Mouse (Mus musculus): ENCODE results near the gene Rfx3. TPM values are rescaled to one million over a fixed set of nuclear protein-coding genes. Genes with fewer than 3 reads are reported as not detected.

Rfx3 gene
- total RNA-seq, 1 experiment = 3.2 TPM

DNA sequence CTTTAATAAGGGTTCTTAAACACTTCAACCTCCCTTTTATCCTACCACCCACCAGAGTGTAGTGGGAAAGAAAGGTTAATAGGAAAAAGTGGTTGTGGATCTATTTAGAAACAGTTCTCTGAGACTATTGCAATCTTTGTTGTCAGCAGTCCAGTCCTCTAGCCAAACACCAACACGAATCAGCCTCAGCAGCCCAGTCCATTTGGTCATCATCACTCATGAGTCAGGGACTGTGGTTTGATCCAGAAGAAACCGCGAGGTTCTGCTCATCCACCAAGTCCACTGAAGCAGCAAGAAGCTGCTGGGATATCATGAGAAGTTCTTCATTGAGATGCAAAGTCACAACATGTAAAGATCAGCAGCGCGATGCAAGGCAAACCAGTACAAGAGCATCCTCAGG is 35.8 kb upstream of the Rfx3 start:
- H3K27ac ChIP-seq (ENCODE audit: insufficient read depth, low read depth, low read length, poor library complexity, severe bottlenecking) = no peak overlapping the region
- no peak overlapping the region for H3K4me3 ChIP-seq (ENCODE audit: insufficient read depth in 1 of 2, low read depth in 1 of 2, low read length in 2 of 2, poor library complexity in 1 of 2, severe bottlenecking in 1 of 2)
- H3K9ac ChIP-seq (ENCODE audit: insufficient read depth, low read depth, low read length, poor library complexity, severe bottlenecking) = no peak overlapping the region
- H3K9me3 ChIP-seq (ENCODE audit: control insufficient read depth, insufficient read depth, low read depth, low read length) = no peaks in the 10 kb centered on the region
- TF ChIP-seq MAFK (IDR thresholded peaks at IDR 0.05; ENCODE audit: insufficient read depth, low read depth, low read length) (no peak), HCFC1 (IDR thresholded peaks at IDR 0.05; ENCODE audit: borderline replicate concordance, insufficient read depth, low read length) (no peak), ZNF384 (IDR thresholded peaks at IDR 0.05; ENCODE audit: low read depth, low read length) (no peak), CHD2 (IDR thresholded peaks at IDR 0.05; ENCODE audit: low read depth, low read length) (no peak), ZC3H11A (IDR thresholded peaks at IDR 0.05; ENCODE audit: borderline replicate concordance, low read depth, low read length) (no peak)
- DNase-seq (ENCODE audit: low read depth, low spot score) = no peak
- in situ Hi-C loops (cut with MboI; ENCODE audit: low sequenced_read_pairs in 2 of 2, unreplicated experiment in 2 of 2) = no loop called here
- H3K4me1 ChIP-seq (ENCODE audit: control insufficient read depth in 2 of 2, insufficient read depth in 2 of 2, low read length in 2 of 2, poor library complexity in 1 of 2) = no peaks in the 10 kb centered on the region
- no peaks in the 10 kb centered on the region for H3K36me3 ChIP-seq (ENCODE audit: control insufficient read depth, insufficient read depth, low read length, poor library complexity, severe bottlenecking)

DNA sequence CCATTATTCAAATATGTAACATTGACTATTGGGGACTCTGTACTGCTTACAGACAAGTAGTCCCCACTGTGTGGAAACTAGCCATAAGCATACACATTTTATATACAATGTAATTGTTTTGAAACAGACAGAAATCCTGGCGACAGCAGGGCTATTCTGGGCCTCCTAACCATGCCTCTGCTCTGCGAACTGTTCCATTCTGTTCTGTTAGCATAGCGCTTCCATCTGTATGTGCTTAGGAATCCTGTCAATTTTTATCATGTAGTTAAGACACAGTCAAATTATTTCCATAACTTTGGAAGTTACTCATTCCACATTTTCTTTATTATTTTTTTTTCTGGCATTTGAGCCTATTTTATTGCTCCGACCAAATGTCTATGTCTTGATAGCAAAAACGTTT is 34.0 kb upstream of the Rfx3 start:
- H3K4me1 ChIP-seq (ENCODE audit: control insufficient read depth in 2 of 2, insufficient read depth in 2 of 2, low read length in 2 of 2, poor library complexity in 1 of 2) = no peaks in the 10 kb centered on the region
- no peak for DNase-seq (ENCODE audit: low read depth, low spot score)
- H3K27ac ChIP-seq (ENCODE audit: insufficient read depth, low read depth, low read length, poor library complexity, severe bottlenecking) = no peak overlapping the region
- H3K9me3 ChIP-seq (ENCODE audit: control insufficient read depth, insufficient read depth, low read depth, low read length) = no peaks in the 10 kb centered on the region
- no peak overlapping the region for H3K9ac ChIP-seq (ENCODE audit: insufficient read depth, low read depth, low read length, poor library complexity, severe bottlenecking)
- no peak for TF ChIP-seq ZNF384 (IDR thresholded peaks at IDR 0.05; ENCODE audit: low read depth, low read length)
- TF ChIP-seq MAFK (IDR thresholded peaks at IDR 0.05; ENCODE audit: insufficient read depth, low read depth, low read length) = no peak
- no peak for TF ChIP-seq HCFC1 (IDR thresholded peaks at IDR 0.05; ENCODE audit: borderline replicate concordance, insufficient read depth, low read length)
- TF ChIP-seq CHD2 (IDR thresholded peaks at IDR 0.05; ENCODE audit: low read depth, low read length) = no peak
- no peak for TF ChIP-seq ZC3H11A (IDR thresholded peaks at IDR 0.05; ENCODE audit: borderline replicate concordance, low read depth, low read length)
- H3K36me3 ChIP-seq (ENCODE audit: control insufficient read depth, insufficient read depth, low read length, poor library complexity, severe bottlenecking) = no peaks in the 10 kb centered on the region
- H3K4me3 ChIP-seq (ENCODE audit: insufficient read depth in 1 of 2, low read depth in 1 of 2, low read length in 2 of 2, poor library complexity in 1 of 2, severe bottlenecking in 1 of 2) = no peak overlapping the region
- in situ Hi-C loops (cut with MboI; ENCODE audit: low sequenced_read_pairs in 2 of 2, unreplicated experiment in 2 of 2) = no loop called here

DNA sequence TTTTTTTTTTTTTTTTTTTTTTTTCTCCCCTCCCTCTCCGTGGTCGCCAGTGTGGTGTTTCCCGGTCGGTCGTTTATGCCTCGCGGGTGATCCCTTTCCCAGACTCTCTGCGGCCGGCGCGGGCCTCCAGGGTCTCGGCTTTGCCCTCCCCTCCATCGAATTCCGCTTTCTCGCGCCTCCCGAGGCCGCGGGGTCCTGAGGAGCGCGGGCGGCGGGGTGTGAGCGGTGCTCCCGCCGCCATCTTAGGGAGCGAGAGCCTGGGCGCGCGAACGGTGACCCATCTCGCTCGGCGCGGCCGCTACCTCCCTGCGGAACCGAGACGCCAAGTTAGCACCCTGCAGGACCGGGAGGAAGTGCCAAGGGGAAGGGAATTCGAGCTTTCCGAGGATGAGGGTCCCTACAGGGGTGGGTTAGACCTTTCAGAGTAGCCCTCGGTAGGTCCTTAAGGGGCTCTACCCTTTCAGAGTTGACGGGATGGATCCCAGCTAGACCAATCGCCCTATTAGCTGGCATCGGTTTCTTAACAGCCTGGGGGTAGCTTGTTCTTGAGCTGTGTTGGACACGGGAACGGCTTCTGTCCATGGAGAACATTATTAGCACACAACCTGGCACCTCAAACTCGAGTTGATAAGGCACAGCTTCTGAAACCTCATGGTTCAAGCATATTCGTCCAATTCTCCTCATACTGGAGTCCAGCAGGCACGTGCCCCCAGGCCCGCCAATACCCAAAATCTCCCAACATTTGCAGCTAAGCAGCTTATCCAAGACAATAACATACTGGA is 943 bp upstream of the Rfx3 start:
- H3K27ac ChIP-seq (ENCODE audit: insufficient read depth, low read depth, low read length, poor library complexity, severe bottlenecking) = peak overlapping the region; percentile 86
- peaks cover 0 to 6% of the 10 kb centered on the region in 2 experiments; a peak in 2 of 4 replicates for H3K4me1 ChIP-seq (ENCODE audit: control insufficient read depth in 2 of 2, insufficient read depth in 2 of 2, low read length in 2 of 2, poor library complexity in 1 of 2)
- in situ Hi-C loops (cut with MboI; ENCODE audit: low sequenced_read_pairs in 2 of 2, unreplicated experiment in 2 of 2) = no loop called here
- peak; percentile 49 for DNase-seq (ENCODE audit: low read depth, low spot score)
- H3K36me3 ChIP-seq (ENCODE audit: control insufficient read depth, insufficient read depth, low read length, poor library complexity, severe bottlenecking) = no peaks in the 10 kb centered on the region
- TF ChIP-seq ZNF384 (IDR thresholded peaks at IDR 0.05; ENCODE audit: low read depth, low read length) = peak; percentile 99
- TF ChIP-seq ZC3H11A (IDR thresholded peaks at IDR 0.05; ENCODE audit: borderline replicate concordance, low read depth, low read length) = no peak
- H3K4me3 ChIP-seq (ENCODE audit: insufficient read depth in 1 of 2, low read depth in 1 of 2, low read length in 2 of 2, poor library complexity in 1 of 2, severe bottlenecking in 1 of 2) = peak overlapping the region; percentile 84 to 85
- peak overlapping the region; percentile 97 for H3K9ac ChIP-seq (ENCODE audit: insufficient read depth, low read depth, low read length, poor library complexity, severe bottlenecking)
- H3K9me3 ChIP-seq (ENCODE audit: control insufficient read depth, insufficient read depth, low read depth, low read length) = no peaks in the 10 kb centered on the region

DNA sequence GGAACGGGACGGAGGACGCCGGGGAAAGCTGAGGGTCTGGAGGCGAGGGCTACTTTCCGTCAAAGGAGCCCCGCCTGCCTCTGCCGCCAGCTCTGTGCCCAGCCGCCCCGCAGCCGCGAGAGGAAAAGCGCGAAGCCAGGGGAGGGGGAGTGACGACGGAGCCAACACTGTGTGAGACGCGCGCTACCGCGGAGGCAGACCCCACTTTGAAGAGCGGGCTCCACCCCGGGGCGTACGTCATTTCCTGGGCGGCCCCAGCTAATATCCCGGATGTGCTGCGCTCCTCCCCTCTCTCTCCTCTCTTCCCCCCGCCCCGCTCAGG is 391 bp upstream of the Rfx3 start:
- in situ Hi-C loops (cut with MboI; ENCODE audit: low sequenced_read_pairs in 2 of 2, unreplicated experiment in 2 of 2) = no loop called here
- H3K9ac ChIP-seq (ENCODE audit: insufficient read depth, low read depth, low read length, poor library complexity, severe bottlenecking) = peak overlapping the region; percentile 98
- peaks cover 0 to 6% of the 10 kb centered on the region in 2 experiments; a peak in 2 of 4 replicates for H3K4me1 ChIP-seq (ENCODE audit: control insufficient read depth in 2 of 2, insufficient read depth in 2 of 2, low read length in 2 of 2, poor library complexity in 1 of 2)
- no peaks in the 10 kb centered on the region for H3K9me3 ChIP-seq (ENCODE audit: control insufficient read depth, insufficient read depth, low read depth, low read length)
- peak overlapping the region; percentile 84 to 85 for H3K4me3 ChIP-seq (ENCODE audit: insufficient read depth in 1 of 2, low read depth in 1 of 2, low read length in 2 of 2, poor library complexity in 1 of 2, severe bottlenecking in 1 of 2)
- peak overlapping the region; percentile 97 for H3K27ac ChIP-seq (ENCODE audit: insufficient read depth, low read depth, low read length, poor library complexity, severe bottlenecking)
- TF ChIP-seq ZNF384 (IDR thresholded peaks at IDR 0.05; ENCODE audit: low read depth, low read length) (no peak), MAFK (IDR thresholded peaks at IDR 0.05; ENCODE audit: insufficient read depth, low read depth, low read length) (peak; percentile 35; the same call in 1 of the 2 replicates), HCFC1 (IDR thresholded peaks at IDR 0.05; ENCODE audit: borderline replicate concordance, insufficient read depth, low read length) (peak; percentile 50; the same call in 1 of the 2 replicates)
- H3K36me3 ChIP-seq (ENCODE audit: control insufficient read depth, insufficient read depth, low read length, poor library complexity, severe bottlenecking) = no peaks in the 10 kb centered on the region
- DNase-seq (ENCODE audit: low read depth, low spot score) = peak; percentile 91
